Mouse (Mus musculus): ENCODE measurements around the gene Dgat2.

DNA sequence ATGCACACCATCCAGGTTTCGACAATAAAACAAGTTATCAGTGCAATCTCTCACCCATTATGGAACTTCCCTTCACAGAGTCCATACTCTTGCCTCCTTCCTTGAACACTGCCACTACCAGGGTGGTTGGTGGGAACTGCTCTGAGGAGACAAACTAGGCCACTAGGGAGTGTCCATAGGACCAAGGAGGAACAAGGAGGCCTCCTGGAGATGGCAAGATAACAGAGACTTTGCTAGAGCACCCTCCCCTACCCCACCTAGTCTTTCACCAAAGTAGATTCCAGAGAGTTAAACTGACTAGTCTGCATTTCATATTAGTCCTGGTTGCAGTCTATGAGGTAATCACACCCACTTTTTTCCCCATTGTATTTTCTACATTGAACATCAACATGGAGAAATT is 2.4 kb downstream of the Dgat2 start:
- TF ChIP-seq CTCF (IDR thresholded peaks at IDR 0.05; ENCODE audit: borderline replicate concordance, extremely low read depth, insufficient read depth, insufficient read length) (no peak), POLR2A (IDR thresholded peaks at IDR 0.05; ENCODE audit: borderline replicate concordance, extremely low read depth, insufficient read depth, insufficient read length, poor library complexity, severe bottlenecking) (no peak)

Data from brain, embryonic 14.5 days (tissue).